Mouse (Mus musculus): ENCODE data around the gene Arhgap22.

The Arhgap22 gene

GRCm38 (mm10) chr14:33213823-33214766, at the start of gene Arhgap22:
Gene Arhgap22, plus strand, starts transcription at chr14:33214026.
- DNase-seq = peak; percentile 92 to 93

DNA sequence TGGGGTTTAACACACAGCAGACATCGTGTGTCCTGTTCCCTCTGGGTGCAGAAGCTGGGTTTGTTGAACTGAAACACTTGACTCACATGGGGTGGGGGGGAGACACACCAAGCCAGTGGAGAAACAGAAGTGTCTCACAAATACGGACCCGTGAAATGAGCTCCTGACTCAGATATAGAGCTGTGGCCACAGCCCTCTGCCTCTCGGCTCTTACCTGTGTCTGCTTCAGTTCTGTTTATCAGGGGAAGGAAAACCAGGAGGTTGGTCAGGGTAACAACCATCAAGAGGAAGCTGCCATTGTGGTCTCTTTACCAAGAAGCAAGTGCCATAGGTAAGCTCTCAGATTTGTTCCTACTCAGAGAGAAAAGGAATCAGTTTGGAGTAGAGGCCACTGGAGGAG, 45.1 kb upstream of the Arhgap22 start:
- no peak for DNase-seq

- DNase-seq = no peak
Observed at GRCm38 (mm10) chr14:33171942-33172341, 41.9 kb upstream of the Arhgap22 start.

GRCm38 (mm10) chr14:33175059-33175821, 38.6 kb upstream of the Arhgap22 start:
- peak; percentile 75 to 79 for DNase-seq

GRCm38 (mm10) chr14:33180102-33180501, 33.7 kb upstream of the Arhgap22 start:
- no peak for DNase-seq

- DNase-seq = no peak
Observed at GRCm38 (mm10) chr14:33185068-33185800, 28.6 kb upstream of the Arhgap22 start, which contains the start of gene Wdfy4. Gene Wdfy4, minus strand, starts transcription at chr14:33185508.

- no peak for DNase-seq
Observed at GRCm38 (mm10) chr14:33187201-33187600, 26.6 kb upstream of the Arhgap22 start.

DNA sequence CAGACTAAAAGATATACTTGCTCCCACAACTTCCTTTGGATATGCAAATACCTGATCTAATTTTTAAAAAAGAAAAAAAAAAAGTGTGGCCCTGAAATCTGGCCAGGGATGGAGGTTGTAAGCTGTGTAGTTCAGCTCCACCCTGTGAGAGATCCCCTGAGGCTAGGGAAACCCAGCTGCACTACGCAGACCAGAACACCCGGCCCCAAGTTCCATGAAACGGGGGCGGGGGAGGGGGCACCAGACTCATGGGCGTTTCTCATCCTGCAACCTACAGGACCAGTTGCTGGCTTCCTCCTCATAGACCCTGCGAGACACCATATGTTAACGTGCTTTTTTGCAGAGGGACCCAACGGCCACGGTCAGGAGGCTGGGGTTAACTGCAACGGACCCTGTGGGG, 24.6 kb upstream of the Arhgap22 start:
- no peak for DNase-seq

- DNase-seq = no peak
Observed at GRCm38 (mm10) chr14:33189849-33190423, 23.9 kb upstream of the Arhgap22 start.

DNA sequence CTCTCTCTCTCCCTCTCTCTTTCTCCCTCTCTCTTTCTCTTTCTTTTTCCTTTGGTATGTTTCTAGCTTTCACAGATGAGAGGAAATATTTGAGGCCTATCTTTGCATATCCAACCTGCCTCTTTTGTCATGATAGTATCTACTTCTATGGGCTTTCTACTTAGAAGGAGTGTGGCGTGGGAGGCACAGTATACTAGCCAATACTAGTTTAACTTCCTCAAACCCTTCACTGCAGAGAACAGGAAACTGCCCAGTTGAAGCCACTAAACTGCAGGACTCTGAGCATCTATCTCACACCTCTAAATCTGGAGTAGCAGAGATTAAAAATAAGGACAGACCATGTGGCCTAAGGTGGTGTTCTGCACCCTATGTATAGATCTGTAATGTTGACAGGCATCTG, 23.2 kb upstream of the Arhgap22 start:
- DNase-seq = no peak

GRCm38 (mm10) chr14:33193762-33194161, 20.1 kb upstream of the Arhgap22 start:
- no peak for DNase-seq

DNA sequence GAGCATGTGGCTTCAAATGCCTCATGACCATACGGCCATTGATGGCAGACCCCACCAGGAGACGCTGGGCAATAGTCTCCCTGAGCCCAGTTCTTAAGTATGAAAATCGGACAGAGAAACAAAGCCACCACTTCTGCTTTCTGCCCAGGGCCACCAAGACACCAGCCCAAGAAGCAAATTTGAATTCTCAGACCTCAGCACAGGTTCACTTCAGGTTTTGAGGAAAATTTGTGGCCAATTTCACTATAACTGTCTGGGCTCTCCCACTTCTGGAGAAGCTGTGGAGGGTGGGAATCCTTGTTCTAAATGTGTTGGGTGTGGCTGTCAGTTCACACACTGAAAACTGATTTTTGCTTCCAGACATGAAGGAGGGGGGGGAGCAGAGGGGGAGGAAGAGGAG, 19.6 kb upstream of the Arhgap22 start:
- DNase-seq = no peak

DNA sequence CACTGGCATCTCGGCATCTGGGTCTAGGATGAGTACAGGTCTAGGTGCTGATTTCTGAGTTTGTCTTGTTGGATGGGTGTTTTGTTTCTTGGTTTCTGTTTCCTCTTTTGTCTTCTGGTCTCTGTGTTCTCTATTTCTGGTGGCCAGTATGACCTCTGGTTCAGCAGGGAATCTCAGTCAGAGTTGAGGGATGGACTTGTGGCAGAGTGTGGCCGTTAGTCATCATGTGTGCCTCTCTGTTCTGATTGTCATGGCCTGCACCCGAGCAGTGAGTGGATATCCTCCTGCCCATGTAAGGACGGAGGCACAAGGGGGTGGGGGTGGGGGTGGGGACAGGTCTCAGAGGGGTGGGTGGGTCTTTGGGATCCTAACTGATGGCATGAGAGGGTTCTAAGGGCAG, 11.7 kb upstream of the Arhgap22 start:
- no peak for DNase-seq

DNA sequence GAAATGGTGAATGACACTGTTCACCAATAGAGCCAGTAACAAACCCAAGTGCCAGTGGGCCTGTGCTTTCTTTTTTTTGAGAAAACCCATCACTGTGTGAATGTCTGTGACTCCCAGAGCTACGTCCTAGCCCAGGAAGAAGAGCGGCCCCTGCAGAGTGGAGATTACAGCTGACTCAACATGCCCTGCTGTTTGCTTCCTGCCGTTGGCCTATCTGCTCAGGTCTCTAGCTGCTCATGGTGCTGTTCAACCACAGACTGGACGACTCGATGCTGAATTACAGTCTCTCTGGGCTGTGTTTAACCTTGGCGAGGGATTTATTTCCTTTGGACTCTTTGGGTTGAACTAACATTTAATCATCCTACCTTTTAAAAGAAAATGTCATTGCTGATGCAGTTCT, 10.9 kb upstream of the Arhgap22 start:
- no peak for DNase-seq

DNA sequence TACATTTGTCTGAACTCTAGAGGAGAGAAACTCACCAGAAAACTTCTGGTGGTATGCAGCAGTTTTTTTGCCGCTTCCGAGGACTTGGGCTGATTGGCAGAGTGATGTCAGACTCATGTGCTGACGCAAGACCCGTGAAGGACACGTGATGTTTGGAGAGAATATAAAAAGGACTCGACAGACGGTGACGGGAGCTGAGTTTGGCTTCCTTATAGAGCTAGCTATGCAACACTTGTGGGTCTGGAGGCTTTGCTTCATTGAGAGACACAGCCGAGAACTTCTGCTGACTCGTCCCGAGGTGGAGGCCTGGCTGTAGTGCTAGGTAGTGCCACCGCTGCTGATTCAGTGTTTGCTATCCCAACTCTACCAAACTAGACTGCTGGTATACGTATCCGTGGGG, 10.0 kb upstream of the Arhgap22 start:
- no peak for DNase-seq

- DNase-seq = peak; percentile 42 to 62
Observed at GRCm38 (mm10) chr14:33205280-33205965, 8.4 kb upstream of the Arhgap22 start.

DNA sequence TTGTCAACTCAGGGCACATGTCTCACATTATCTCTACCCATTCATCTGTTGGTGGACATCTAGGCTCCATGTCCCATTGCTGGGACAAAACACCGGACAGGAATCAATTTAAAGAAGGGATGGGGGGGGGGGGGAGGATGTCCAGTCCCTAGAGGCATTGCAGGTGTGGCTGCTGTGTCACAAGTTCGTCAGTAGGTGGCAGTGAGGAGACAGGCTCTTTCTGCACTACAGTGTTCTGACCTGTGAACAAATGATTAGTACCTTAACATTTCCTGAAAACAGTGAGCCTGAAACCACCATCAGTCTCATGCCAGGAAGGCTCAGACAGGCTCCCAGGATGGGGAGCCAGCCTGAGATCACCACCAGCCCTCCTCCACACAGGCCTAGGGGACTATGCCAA, 6.8 kb upstream of the Arhgap22 start:
- DNase-seq = peak; percentile 31 to 37

- DNase-seq = no peak
Observed at GRCm38 (mm10) chr14:33208331-33208730, 5.5 kb upstream of the Arhgap22 start.

- DNase-seq = no peak
Observed at GRCm38 (mm10) chr14:33210806-33211205, 3.0 kb upstream of the Arhgap22 start.

GRCm38 (mm10) chr14:33212271-33212957, 1.4 kb upstream of the Arhgap22 start:
- no peak for DNase-seq

GRCm38 (mm10) chr14:33212958-33213309, 892 bp upstream of the Arhgap22 start:
- DNase-seq = no peak

- DNase-seq = no peak
Observed at GRCm38 (mm10) chr14:33214767-33215128, 922 bp downstream of the Arhgap22 start.
